Mouse (Mus musculus) embryo, embryonic 9.5 days (tissue): ENCODE measurements at regions not wholly inside any gene's neighbourhood (a gene's known extent, or its start where the extent isn't known, plus 50 kb on each side); places are given as distances from the start of the nearest gene placed in this dataset.

Source experiments
- DNase-seq: peaks from one replicate; pipeline ENCODE4 v3.0.0-alpha.2; 2017; ENCODE audit errors: extremely low spot score

- DNase-seq, result no peak
Measured at GRCm38 (mm10) chr11:31783506-31784063, 88.4 kb upstream of the Cpeb4 start.

- no peak for DNase-seq
Measured at GRCm38 (mm10) chr11:31784332-31784901, 87.6 kb upstream of the Cpeb4 start.

DNA sequence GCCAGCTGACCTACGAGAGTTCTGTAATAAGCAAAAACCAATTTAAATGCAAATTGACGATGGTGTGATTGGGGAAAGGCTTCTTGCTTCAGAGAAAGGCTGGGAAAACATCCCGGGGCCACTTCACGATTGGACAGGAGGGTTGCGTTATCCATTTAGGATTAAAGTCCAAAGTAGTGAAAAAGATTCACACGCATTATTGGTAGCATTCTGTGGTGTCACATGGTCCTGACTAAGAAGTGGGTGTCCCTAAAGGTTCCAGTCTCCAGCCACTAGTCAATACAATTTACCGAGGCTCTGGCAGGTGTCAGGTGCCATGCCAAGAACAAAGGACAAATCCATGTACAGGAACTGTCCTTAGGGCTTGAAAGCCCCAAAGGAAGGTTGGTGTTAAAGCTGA is 86.9 kb upstream of the Cpeb4 start:
- no peak for DNase-seq

- no peak for DNase-seq
Measured at GRCm38 (mm10) chr11:31787376-31787775, 84.6 kb upstream of the Cpeb4 start.

DNA sequence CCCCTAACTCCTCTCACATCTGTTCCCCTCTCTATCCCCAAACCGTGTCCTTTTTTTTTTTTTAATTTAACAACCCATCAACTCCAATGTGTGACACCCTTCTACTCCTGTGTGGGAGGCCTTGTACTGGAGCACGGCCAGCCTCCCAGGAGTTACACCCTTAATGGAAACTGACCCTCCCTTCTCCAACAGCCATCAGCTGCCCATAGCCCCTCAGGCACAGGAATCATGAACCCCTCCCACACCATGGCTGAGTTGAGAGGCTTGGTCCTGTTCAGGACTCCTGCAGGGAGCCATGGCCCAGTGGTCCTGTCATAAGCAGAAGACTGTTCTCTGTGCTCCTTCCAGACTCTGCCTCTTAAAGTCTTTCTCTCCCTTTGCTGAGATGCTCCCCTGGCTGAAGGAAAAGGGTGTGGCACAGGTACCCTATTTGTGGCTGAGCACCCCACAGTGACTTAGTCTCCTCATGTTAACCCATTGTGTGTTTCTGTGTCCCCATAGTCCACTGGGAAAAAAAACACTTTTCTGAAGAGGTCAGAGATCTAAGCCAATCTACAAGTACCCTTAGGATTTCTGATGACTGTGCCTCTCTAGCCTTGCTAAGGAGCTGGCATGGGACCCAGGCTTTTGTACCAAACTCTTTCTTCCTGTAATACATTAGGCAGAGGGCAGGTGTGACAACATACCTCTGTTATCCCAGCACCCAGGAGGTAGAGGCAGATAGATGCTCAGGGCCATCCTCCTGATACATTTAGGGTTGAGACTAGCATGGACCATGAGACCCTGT is 83.9 kb upstream of the Cpeb4 start:
- no peak for DNase-seq

DNA sequence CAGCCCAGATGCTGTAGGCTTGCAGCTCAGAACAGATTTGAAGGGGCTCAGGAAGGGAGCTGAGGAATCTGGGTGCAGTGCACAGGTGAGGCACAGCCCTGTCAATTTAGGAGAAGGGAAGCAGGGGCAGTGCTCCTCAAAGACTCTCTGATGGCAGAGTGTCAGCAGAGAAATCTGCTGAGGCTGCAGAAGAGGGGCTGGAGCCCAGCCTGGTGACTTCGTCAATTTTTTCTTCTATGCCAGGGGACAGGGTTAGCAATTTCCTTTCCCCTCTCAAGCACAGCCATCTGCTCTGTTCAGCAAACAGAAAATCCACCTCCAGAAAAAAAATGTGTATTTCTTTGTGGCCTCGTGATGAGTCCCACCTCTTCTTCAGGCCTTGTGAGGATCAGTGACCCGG is 82.0 kb upstream of the Cpeb4 start:
- no peak for DNase-seq

DNA sequence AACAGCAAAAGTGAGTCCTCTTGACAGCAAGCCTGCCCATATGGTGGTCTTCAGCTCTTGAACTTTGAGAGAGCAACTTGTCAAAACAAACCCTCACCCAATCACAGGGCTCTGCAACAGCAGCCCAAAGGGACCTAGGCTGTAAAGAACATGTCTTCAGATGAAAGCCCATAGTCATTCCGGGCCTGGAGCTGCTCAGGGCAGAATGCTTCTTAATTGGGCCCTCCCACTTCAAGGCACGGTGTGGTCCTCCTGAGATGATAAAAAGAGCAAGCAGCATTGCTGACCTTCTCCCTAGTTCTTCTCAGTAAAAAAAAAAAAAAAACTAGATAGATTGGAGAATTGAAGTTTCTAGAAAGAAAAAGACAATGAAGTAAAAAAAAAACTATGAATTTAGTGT is 80.7 kb upstream of the Cpeb4 start:
- DNase-seq, result no peak

DNA sequence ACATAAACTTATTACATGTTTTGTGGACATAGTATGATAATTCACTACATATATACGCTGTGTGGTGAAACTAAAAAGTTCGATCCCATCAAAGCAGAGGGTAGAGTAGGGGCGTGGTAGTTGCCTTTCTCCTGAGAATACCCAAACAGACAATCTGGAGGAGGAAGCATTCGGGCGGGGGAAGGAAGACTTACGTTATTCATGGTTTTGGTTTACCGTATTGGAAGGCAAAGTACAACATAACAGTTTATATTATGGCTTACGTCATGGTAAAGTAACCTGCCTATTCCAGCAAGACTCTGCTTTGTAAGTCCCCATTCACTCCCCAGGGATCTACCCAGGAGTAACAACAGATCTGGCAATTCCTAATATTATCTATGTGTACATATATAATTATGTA is 76.9 kb upstream of the Cpeb4 start:
- DNase-seq, result no peak

- DNase-seq, result no peak
Measured at GRCm38 (mm10) chr11:31796245-31796644, 75.8 kb upstream of the Cpeb4 start.

DNA sequence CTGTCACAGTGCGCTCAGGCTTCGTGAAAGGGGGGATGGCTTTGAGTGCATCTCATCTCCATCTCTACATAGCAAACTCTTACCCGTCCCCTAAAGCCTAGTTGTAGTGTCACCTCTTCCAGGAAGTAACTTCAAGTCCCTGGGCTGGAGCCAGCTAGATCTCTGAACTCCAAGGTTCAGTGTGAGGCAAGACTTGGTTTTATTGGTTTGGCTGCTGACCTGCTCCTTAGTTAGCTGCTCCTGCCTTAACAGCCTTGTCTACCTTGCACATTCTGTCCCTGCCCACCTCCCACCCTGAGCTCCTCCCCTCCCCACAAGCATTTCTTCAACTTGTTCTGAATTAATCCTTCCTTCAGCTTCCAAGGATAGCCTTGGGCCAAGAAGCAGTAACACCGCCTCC is 70.4 kb upstream of the Cpeb4 start:
- DNase-seq, result no peak

GRCm38 (mm10) chr11:31803319-31803891 is 68.6 kb upstream of the Cpeb4 start:
- no peak for DNase-seq

DNA sequence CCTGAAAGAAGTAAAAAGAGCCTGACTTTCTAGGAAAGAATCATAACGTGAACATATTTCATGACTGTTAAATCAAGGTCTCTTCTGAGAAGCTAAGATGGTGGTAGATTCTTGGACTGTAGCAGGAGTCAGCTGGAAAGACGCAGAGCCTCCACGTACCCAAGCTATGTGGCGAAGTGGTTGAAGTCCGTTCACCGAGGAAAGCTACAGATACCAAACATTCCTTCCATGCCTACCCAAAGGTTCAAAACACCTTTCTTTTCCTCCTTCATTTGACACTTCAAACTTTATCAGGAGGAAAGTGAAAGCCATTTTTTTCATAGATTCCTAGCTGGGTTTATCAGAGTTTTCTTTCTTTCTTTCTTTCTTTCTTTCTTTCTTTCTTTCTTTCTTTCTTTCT is 67.5 kb upstream of the Cpeb4 start:
- no peak for DNase-seq

DNA sequence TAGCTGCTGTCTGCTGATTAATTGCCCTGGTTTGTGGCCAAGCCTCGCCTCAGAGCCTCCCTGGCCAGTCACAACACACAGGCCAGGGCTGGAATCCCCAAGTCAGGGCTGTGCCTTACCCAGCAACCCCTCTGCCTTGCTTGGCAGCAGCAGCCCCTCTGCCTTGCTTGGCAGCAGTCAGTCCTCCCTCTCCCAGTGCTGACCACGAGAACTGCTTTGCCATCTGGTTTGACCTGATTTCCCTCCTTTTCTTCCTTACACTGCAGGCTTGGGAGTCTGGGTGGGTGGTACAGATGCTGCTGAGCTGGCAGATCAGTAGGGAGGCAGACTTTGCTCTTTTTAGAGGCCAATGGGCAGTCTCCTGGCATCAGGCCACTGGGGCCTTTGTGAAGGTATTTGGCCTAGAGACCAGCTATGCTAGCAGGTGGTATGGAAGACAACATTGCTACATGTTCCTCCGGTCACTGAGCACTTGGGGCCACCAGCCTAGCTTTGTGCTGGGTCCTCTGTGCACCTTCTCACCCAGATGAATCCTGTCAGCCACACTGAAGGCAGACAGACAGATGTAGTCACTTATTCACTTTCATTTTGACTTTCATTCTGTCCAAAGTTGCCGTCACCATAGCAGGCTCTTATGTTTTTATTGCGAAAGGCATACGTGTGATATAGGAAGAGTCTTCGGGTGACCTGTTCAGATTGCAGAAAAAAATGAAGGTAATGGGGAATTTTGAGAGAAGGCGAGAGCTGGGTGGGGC is 64.4 kb upstream of the Cpeb4 start:
- DNase-seq, result no peak

GRCm38 (mm10) chr11:31808216-31808838 is 63.7 kb upstream of the Cpeb4 start:
- no peak for DNase-seq

- DNase-seq, result no peak
Measured at GRCm38 (mm10) chr11:31810011-31810786, 61.8 kb upstream of the Cpeb4 start.

GRCm38 (mm10) chr11:31812215-31812614 is 59.8 kb upstream of the Cpeb4 start:
- DNase-seq, result no peak

DNA sequence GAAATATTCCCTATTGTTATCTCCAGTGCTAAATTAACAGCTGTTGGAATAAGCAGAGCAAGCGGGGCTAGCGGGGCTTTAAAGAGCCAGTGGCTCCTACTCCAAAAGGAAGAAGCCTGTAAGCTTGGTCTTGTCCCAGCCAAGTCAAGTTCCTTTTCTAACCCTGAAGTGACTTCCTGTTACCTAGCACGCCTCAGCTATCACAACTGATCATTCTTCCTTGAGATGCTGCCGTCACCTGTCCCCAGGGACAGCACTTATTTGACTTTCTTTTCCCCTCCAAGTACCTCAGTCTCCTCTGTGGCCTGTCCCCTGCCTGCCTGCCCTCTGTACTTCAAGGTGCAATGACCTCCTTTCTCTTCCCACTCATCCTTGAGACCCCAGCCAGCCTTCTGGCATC is 57.4 kb upstream of the Cpeb4 start:
- no peak for DNase-seq

DNA sequence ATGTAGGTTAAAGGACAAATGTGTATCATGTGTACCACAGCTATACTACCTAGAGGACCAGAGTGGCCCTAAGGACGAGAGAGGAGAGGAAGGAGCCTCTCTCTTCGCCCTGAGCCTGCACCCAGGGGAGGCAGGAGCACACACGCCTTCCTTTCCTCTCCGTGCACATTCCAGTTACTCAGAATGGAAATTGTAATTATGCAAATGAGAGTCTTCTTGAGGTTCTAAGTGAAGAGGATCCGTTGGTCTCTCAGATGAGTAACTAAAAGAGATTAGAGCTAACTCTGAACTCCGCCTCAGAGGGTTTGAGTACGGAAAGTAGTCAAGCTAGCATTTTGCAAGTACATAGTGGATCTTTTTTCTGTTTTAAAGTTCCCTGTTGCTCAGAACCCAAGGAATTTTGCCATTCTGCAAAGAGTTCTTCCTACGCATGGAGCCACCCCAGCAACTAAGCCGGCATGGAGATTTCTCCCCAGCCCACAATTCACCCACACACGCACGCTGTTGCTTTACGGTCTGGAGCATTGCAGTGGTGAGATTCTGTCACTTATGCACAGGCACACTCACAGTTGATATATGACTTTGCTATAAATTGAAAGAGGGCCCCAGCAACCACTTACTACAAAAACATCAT is 56.0 kb upstream of the Cpeb4 start:
- no peak for DNase-seq

DNA sequence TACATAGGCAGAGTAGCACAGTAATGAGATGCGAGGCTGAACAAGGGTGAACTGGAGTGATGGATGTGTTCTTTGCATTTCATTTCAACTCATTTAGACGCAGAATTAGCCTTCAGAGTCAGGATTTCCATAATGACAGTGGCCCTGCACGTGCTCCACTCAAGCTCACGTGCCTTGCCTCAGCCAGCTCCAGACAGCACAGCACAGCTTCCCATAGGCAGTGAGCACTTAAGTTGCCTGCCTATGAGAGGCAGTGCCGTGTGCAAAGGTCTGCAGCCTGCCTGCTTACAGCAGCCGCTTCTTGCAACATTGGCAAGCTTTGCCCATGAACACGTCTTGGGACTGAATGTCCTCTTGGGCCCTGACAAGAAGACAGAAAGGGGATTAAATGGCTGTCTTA is 54.0 kb upstream of the Cpeb4 start:
- no peak for DNase-seq

DNA sequence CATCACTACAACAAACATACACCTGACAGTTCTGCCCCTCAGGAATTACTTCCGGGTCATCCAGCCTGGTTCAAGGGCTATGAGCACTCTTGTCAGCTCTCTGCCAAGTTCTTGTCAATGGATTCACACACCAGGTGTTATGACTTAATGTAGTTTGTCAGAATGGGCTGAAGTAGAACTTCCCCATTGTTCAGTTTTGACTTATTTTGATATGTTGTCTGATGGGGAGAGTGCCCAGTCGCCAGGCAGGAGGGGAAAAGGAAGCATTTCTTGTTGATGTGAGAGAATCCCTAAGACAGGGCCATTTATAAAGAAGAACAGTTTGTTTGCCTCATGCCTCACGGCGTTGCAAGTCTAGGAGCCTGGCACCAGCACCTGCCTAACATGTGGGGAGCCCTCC is 52.0 kb upstream of the Cpeb4 start:
- no peak for DNase-seq
